Mouse (Mus musculus) testis, adult 2 months (tissue): ENCODE data around the gene Defb45.

Experiments
- CTCF ChIP-seq: fragments of 200-500 bp; IDR thresholded peaks from 2 replicates; pipeline ENCODE4 v1.5.1; 2012; ENCODE audit warnings: low read depth, mild to moderate bottlenecking, inconsistent platforms, low read length, moderate library complexity; ENCODE audit not compliant: control insufficient read depth, insufficient read depth, insufficient replicate concordance
- POLR2A ChIP-seq: fragments of 200-500 bp; IDR thresholded peaks from 2 replicates; pipeline ENCODE4 v1.6.1; 2012; ENCODE audit warnings: low read depth, mild to moderate bottlenecking, inconsistent platforms, low read length, moderate library complexity; ENCODE audit not compliant: control insufficient read depth

DNA sequence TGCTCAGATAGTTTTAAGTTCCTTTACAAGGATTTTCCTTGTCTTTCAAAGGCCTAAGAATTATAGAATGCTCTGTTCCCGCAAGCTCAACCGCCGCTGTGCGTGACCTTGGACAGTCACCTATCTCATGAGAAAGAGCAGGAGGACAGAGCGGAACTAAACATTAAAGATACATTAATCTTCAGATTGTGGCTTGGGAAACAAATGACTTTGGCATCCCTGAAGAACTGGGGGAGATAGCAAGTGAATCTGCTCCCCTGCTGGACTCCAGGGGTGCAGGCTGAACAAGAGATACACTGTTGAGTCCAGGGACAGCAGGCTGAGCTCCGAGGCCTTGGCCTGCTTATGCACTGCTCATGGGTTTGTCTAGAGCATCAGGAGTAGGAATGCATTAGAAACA lies 877 bp upstream of the Defb45 start:
- no peak for TF ChIP-seq POLR2A
- no peak for TF ChIP-seq CTCF
